Mouse (Mus musculus) cortical plate, adult 2 months (tissue): Measurements from ENCODE around the gene Spice1. TPM values are rescaled to one million over a fixed set of nuclear protein-coding genes. Genes with fewer than 3 reads are reported as not detected.
A peak's percentile ranks its signal among the peaks of the same experiment; 100 is the strongest.

Experiments
- H3K27ac ChIP-seq: fragments of 200-500 bp; 2 replicates; pipeline ENCODE4 v1.5.1; 2012; ENCODE audit warnings: low read length, control low read depth, inconsistent platforms; ENCODE audit not compliant: insufficient read depth
- H3K4me1 ChIP-seq: fragments of 200-500 bp; 2 replicates; pipeline ENCODE4 v1.6.1; 2011; ENCODE audit warnings: low read length; ENCODE audit not compliant: control insufficient read depth, insufficient read depth
- H3K4me3 ChIP-seq: fragments of 200-500 bp; 2 replicates; pipeline ENCODE4 v1.5.1; 2011; ENCODE audit warnings: mild to moderate bottlenecking, low read length, control low read depth; ENCODE audit not compliant: insufficient read depth
- CTCF ChIP-seq: fragments of 200-500 bp; IDR thresholded peaks from 2 replicates; pipeline ENCODE4 v1.5.1; 2011; ENCODE audit warnings: mild to moderate bottlenecking, control low read depth, low read length; ENCODE audit not compliant: insufficient read depth; ENCODE audit errors: extremely low read depth
- POLR2A ChIP-seq: fragments of 200-500 bp; IDR thresholded peaks from 2 replicates; pipeline ENCODE4 v1.6.1; 2011; ENCODE audit warnings: mild to moderate bottlenecking, low read length, control low read depth; ENCODE audit not compliant: insufficient read depth; ENCODE audit errors: extremely low read depth
- polyA plus RNA-seq: library from polyadenylated mRNA; depleted of rRNA; stranded (reverse); fragments of >200 nt; gene quantifications from 2 replicates; pipeline ENCODE4 v1.2.3, GENCODE M21; 2012

Spice1 gene
- polyA plus RNA-seq, 1 experiment: 17.9 TPM

DNA sequence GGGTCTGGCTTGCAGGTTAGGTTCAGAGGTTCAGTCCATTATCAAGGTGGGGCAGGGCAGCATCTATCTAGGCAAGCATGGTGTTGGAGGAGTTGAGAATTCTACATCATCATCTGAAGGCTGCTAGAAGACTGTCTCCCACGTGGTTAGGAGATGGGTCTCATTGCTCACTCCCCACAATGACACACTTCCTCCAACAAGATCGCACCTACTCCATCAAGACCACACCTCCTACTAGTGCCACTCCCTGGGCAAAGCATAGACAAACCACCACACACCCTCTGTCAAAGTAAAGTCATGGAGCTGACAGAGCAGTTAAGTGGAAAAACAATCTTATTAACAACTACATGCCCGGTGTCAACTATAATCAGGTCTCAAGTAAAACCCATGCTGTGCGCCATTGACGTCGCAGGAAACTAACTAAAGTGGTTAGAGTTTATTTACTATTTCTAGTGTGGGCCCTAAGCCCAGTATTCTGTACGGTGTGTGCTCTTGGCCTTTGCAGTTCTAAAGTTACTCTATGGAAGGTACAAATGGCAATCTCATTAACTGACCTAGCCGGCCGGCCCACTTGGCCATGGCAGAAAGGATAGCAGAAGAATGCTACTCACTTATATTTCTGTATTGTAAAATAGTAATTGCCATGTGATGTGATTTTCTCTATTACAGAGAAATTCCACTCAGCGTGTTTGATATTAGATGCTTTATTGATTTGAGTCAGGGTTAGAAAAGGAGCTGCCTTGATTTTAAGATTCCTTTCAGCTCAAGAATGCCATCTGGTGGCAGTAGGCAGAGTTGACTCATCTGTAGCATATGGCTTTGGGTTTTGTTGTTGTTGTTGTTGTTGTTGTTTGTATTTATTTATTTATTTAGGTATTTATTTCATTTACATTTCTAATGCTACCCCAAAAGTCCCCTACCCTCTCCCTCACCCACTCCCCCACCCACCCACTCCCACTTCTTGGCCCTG lies 15.3 kb downstream of the Spice1 start:
- H3K4me1 ChIP-seq: no peaks in the 10 kb centered on the region
- H3K4me3 ChIP-seq: no peak overlapping the region
- TF ChIP-seq CTCF (peak; percentile 61; the same call in 1 of the 2 replicates), POLR2A (no peak)
- H3K27ac ChIP-seq: no peak overlapping the region

- H3K4me3 ChIP-seq: no peak overlapping the region
- H3K4me1 ChIP-seq: no peaks in the 10 kb centered on the region
- H3K27ac ChIP-seq: no peak overlapping the region
- TF ChIP-seq CTCF (no peak), POLR2A (no peak)
Measured at GRCm38 (mm10) chr16:44365522-44365921, 18.6 kb downstream of the Spice1 start.

GRCm38 (mm10) chr16:44375459-44375858 lies 28.5 kb downstream of the Spice1 start:
- TF ChIP-seq POLR2A (no peak), CTCF (no peak)
- no peak overlapping the region for H3K4me3 ChIP-seq
- H3K4me1 ChIP-seq: no peaks in the 10 kb centered on the region
- no peak overlapping the region for H3K27ac ChIP-seq

DNA sequence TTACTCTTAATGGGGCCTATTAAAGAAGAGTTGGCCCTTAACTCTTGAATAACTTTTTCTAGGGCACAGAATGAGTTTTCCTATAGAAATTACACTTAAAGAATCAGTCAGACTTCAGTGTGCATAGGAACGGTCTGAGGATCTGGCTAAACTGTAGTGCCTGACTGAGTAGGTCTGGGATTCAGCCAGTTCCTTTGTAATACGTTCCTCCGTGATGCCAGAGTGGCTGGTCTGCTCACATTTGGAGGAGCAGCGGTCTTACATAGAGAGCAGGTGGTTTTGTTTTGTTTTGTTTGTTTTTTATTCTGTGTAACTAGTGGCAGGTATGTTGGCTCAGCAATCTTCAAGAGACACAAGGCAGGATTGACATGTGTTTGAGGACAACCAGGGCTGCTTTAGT lies 33.1 kb downstream of the Spice1 start:
- TF ChIP-seq CTCF (no peak), POLR2A (no peak)
- Histone ChIP-seq H3K4me3 (no peak overlapping the region), H3K27ac (no peak overlapping the region), H3K4me1 (no peaks in the 10 kb centered on the region)

DNA sequence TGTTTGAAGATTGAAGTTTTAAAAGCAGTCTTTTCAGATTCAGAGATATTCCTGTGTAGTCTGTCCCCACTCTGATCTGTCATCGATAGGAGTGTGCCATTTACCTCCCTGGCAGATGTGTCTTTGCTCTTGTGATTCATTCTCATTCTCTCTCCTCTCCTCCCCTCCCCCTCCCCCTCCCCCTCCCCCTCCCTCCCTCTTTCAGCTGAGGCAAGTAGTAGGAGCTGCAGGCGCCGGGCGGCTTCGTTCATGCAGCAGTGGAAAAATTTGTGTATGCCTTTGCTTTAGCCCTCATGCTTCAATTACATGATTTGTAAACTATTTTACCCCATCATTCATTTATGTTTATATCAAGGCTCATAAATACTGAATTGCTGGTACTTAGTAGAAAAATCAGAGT lies 34.7 kb downstream of the Spice1 start:
- no peak for TF ChIP-seq POLR2A
- Histone ChIP-seq H3K4me1 (no peaks in the 10 kb centered on the region), H3K27ac (no peak overlapping the region), H3K4me3 (no peak overlapping the region)

DNA sequence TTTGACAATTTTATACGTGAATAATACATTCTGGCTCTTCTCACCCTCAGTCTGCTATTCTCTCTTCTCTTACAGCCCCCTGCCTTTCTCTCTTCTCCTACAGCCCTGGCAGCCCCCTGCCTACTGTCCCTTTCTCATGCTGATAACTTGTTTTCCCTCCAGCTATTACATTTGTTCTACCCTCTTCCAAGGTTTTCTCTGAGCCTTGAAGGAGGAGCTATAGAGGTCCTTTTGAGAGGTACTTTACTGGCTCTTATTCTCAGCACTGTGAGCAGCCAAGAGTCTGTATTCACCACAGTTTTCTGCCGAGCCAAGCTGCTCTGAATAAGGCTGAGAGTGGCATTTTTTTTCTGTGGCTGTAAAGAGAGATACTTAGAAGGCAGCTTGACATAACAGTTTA lies 36.6 kb downstream of the Spice1 start:
- Histone ChIP-seq H3K4me3 (no peak overlapping the region), H3K4me1 (no peaks in the 10 kb centered on the region), H3K27ac (no peak overlapping the region; the same call in 1 of the 2 replicates)
- TF ChIP-seq POLR2A (no peak), CTCF (no peak)

DNA sequence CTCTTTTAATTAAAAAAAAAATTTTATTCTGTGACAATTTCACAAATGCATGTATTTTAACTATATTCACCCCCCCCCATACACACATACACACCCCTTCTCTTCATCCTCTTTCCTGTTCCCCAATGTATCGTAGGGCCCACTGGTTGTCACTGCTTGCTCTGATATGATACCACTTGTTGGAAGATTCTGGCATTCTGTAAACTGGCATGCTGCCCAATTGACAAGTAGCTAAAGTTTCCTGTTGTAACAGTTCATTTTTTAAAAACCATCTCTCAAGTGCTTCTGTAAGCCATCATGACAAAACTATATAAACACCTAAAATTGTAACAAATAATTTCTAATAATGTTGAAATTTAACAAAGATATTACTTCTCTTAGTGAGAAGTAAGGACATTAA lies 37.3 kb downstream of the Spice1 start:
- no peak overlapping the region for H3K27ac ChIP-seq
- no peaks in the 10 kb centered on the region for H3K4me1 ChIP-seq
- no peak overlapping the region for H3K4me3 ChIP-seq
- TF ChIP-seq CTCF: no peak
- no peak for TF ChIP-seq POLR2A

- Histone ChIP-seq H3K4me1 (peaks cover 4% of the 10 kb centered on the region; the same call in 1 of the 2 replicates), H3K27ac (no peak overlapping the region), H3K4me3 (no peak overlapping the region)
- TF ChIP-seq POLR2A: no peak
- peak; percentile 89 for TF ChIP-seq CTCF
Measured at GRCm38 (mm10) chr16:44391877-44392548, 45.1 kb downstream of the Spice1 start.

DNA sequence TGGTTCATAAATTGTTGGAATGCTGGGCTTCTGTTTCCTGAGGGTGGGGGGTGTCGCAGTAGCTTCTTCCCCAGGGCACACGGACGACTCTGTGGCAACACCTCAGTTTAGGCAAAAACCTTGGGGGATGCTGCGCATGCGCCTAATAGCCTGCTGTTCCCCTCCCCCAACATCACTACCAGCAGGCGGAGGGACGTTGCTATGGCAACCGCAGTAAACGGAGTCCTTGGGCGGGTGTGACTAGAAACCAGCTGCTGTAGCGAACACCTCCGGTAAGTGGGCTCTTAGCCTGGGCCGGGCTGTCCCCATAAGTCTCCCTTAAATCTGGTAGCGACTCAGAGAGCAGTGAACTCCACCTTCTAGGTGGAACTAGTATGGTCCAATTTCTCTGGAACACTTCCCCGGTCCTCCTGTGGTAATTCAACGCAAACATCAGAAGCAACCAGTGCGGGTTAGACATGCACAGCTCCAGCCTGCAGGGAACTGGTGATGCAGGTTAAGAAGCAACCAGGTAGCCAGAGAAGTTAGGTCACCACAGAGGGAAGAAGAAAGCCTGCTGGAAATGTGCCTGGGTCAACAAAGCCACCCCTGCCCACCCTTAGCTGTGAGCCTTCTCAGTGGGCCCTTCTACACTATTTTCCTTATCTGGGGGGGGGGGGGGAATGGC lies 47.8 kb downstream of the Spice1 start, which contains the start of gene Cfap44:
Gene Cfap44, plus strand, starts transcription at position 220 of the 667 bp plus-strand sequence.
- H3K4me3 ChIP-seq: peak within 1 kb of the TSS; percentile 16
- H3K27ac ChIP-seq: peak within 1 kb of the TSS; percentile 3; the same call in 1 of the 2 replicates
- no peak for TF ChIP-seq CTCF
- peak; percentile 71 for TF ChIP-seq POLR2A
- H3K4me1 ChIP-seq: peaks cover 4% of the 10 kb centered on the region; the same call in 1 of the 2 replicates
